Mouse (Mus musculus): ENCODE data around the gene Olfr1500. TPM values are rescaled to one million over a fixed set of nuclear protein-coding genes. Genes with fewer than 3 reads are reported as not detected.

The Olfr1500 gene
- not detected in 2 replicates for polyA plus RNA-seq (2012; rRNA removed; ENCODE audit: low replicate concordance)

GRCm38 (mm10) chr19:13830388-13830787, at the start of gene Olfr1500:
Gene Olfr1500 (minus strand): TSS chr19:13830488.

GRCm38 (mm10) chr19:13861495-13861894, 31.2 kb upstream of the Olfr1500 start, which contains the start of gene Olfr1502:
Gene Olfr1502 (plus strand): TSS chr19:13861795.

GRCm38 (mm10) chr19:13850592-13850991, 20.3 kb upstream of the Olfr1500 start, which contains the start of gene Olfr1501:
Gene Olfr1501 (minus strand): TSS chr19:13850692.

GRCm38 (mm10) chr19:13819347-13819746, 10.9 kb downstream of the Olfr1500 start, which contains the start of gene Olfr1499:
Gene Olfr1499 (minus strand): TSS chr19:13819447.

GRCm38 (mm10) chr19:13798102-13798501, 32.2 kb downstream of the Olfr1500 start, which contains the start of gene Olfr1497:
Gene Olfr1497 (minus strand): TSS chr19:13798202.

GRCm38 (mm10) chr19:13777578-13777977, 52.7 kb downstream of the Olfr1500 start, which contains the start of gene Olfr1496:
Gene Olfr1496 (plus strand): TSS chr19:13777878.

Other genes starting within 250 kb of the Olfr1500 start
- not detected in 2 replicates for gene Olfr1484, start 247.0 kb downstream of the Olfr1500 start, polyA plus RNA-seq (2012; rRNA removed; ENCODE audit: low replicate concordance)
- not detected in 2 replicates for gene Olfr1487, start 213.1 kb downstream of the Olfr1500 start, polyA plus RNA-seq (2012; rRNA removed; ENCODE audit: low replicate concordance)
- gene Olfr1489, start 198.9 kb downstream of the Olfr1500 start, polyA plus RNA-seq (2012; rRNA removed; ENCODE audit: low replicate concordance), result not detected in 2 replicates
- not detected in 2 replicates for gene Olfr1490, start 179.4 kb downstream of the Olfr1500 start, polyA plus RNA-seq (2012; rRNA removed; ENCODE audit: low replicate concordance)
- not detected in 2 replicates for gene Olfr1491, start 133.2 kb downstream of the Olfr1500 start, polyA plus RNA-seq (2012; rRNA removed; ENCODE audit: low replicate concordance)
- not detected in 2 replicates for gene Olfr1493-ps1, start 107.2 kb downstream of the Olfr1500 start, polyA plus RNA-seq (2012; rRNA removed; ENCODE audit: low replicate concordance)
- not detected in 2 replicates for gene Olfr1494, start 90.8 kb downstream of the Olfr1500 start, polyA plus RNA-seq (2012; rRNA removed; ENCODE audit: low replicate concordance)
- gene Olfr1495, start 65.9 kb downstream of the Olfr1500 start, polyA plus RNA-seq (2012; rRNA removed; ENCODE audit: low replicate concordance), result not detected in 2 replicates
- gene Olfr1496, start 52.6 kb downstream of the Olfr1500 start, polyA plus RNA-seq (2012; rRNA removed; ENCODE audit: low replicate concordance), result not detected in 2 replicates
- not detected in 2 replicates for gene Olfr1497, start 32.3 kb downstream of the Olfr1500 start, polyA plus RNA-seq (2012; rRNA removed; ENCODE audit: low replicate concordance)
- gene Olfr1499, start 11.0 kb downstream of the Olfr1500 start, polyA plus RNA-seq (2012; rRNA removed; ENCODE audit: low replicate concordance), result not detected in 2 replicates
- gene Olfr1501, start 20.2 kb upstream of the Olfr1500 start, polyA plus RNA-seq (2012; rRNA removed; ENCODE audit: low replicate concordance), result not detected in 2 replicates
- not detected in 2 replicates for gene Olfr1502, start 31.3 kb upstream of the Olfr1500 start, polyA plus RNA-seq (2012; rRNA removed; ENCODE audit: low replicate concordance)
- not detected in 2 replicates for gene Olfr1504, start 67.4 kb upstream of the Olfr1500 start, polyA plus RNA-seq (2012; rRNA removed; ENCODE audit: low replicate concordance)
- gene Olfr1505, start 83.0 kb upstream of the Olfr1500 start, polyA plus RNA-seq (2012; rRNA removed; ENCODE audit: low replicate concordance), result not detected in 2 replicates

Data from mammary gland, adult 2 months (tissue).